Mouse (Mus musculus) layer of hippocampus, postnatal 36 days (tissue): ENCODE data around the gene Cbarp. TPM values are rescaled to one million over a fixed set of nuclear protein-coding genes. Genes with fewer than 3 reads are reported as not detected.
A peak's percentile ranks its signal among the peaks of the same experiment; 100 is the strongest.

Experiments
- DNase-seq, 2 experiments: peaks; one replicate each; pipeline ENCODE4 v3.0.0; 2022
- total RNA-seq, 2 experiments: library from RNA; stranded (reverse); gene quantifications; 2 replicates each; pipeline ENCODE4 v1.2.3; 2021

Cbarp gene
- total RNA-seq, 2 experiments from 2014 or later: 336 to 379 TPM

GRCm38 (mm10) chr10:80143664-80144063 lies 3.0 kb upstream of the Cbarp start:
- DNase-seq: no peak

DNA sequence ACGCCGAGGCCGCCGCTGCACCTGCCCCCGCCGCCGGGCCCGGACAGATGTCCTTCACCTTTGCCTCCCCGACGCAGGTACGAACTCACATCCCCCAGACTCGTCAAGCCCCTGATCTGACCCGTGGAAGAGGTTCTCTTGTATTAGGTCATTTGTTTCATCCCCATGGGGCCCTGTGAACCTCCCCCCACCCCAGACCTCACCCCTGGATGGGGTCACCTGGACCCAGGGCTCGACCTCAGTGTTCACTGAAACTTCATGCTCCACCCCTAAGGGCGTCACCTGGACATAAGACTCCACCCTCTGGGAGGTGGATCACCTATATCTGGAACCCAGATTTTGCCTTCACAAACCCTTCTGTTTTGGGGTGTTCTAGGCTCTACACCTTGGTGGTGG lies 1.9 kb upstream of the Cbarp start:
- DNase-seq: no peak

DNA sequence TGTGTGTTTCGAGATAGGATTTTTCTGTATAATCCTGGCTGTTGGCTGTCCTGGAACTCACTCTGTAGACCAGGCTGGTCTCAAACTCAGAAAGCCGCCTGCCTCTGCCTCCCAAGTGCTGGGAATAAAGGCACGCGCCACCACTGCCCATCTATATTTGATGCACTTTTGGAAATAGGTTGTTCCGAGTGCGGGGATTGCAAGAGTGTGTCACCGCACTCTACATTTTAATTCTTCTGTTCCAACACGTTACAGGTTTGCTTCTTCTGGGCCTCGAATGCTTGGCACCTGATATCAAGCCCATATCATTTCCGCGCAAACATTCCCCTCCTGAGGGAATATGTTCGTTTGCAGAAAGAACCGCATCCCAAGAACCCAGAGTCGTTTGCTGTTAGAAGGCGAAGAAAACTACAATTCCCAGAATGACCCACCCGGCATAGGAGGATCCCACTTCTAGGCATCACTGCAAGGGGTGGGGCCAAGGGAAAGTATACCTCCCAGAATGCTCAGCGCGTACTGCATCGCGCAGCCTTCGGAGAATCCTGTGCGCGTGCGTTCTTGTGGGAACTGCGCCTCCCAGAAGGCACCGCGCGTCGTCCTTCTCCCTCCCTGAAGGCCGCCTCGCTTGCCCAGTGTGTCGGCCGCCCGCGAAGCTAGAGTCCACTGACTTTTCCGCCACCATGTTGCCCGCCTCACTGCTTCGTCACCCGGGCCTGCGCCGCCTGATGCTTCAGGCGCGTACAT lies 1.3 kb upstream of the Cbarp start:
- DNase-seq: peak; percentile 92 to 93

DNA sequence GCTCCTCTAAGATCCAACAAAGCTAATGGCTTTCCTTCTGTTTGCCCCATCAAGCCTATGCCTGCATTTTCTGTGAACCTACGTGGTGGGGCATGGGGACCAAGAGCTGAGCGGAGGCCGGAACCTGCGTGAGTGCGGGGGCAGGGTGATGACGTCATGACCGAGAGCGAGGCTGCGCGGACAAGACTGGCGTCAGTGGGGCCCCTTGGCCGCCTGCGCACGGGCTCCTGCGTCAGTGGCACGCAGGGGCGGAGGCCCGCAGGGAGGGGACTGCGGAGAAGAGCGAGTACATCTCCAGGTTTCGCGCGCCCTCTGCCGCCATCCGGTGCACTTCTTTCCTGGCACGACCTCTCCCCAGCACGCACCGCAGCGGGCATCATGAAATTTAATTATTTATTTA lies 608 bp upstream of the Cbarp start:
- peak; percentile 97 to 98 for DNase-seq

DNA sequence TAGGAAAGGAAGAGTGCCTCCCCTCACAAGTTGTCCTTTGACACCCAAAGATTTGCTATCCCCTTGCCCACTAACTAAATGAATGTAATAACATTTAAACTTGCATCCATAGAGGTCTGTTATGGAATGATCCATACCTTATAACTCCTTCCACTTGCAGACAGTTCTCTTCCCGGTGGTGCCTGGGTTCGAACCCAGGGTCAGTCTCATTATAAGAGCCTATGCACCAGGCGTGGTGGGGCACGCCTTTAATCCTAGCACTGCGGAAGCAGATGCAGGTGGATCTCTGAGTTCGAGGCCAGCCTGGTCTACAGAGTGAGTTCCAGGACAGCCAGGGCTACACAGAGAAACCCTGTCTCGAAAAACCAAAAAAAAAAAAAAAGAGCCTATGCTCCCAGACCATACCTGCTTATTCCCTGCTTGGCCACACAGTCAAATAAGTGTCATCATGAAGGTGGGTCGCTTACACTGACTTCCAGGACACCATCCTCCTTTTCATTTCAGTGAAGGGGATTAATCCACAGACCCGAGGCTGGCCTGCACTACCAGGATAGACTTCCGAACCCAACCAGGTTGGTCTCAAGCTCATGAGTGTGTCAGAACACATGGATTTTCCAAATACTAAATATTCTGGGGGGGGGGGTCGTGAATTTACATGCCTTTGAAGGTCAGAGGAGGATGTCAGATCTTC lies 515 bp downstream of the Cbarp start:
- peak in 1 of 2 experiments; percentile 0 for DNase-seq

- DNase-seq: no peak
Measured at GRCm38 (mm10) chr10:80139439-80139775, 1.2 kb downstream of the Cbarp start.

DNA sequence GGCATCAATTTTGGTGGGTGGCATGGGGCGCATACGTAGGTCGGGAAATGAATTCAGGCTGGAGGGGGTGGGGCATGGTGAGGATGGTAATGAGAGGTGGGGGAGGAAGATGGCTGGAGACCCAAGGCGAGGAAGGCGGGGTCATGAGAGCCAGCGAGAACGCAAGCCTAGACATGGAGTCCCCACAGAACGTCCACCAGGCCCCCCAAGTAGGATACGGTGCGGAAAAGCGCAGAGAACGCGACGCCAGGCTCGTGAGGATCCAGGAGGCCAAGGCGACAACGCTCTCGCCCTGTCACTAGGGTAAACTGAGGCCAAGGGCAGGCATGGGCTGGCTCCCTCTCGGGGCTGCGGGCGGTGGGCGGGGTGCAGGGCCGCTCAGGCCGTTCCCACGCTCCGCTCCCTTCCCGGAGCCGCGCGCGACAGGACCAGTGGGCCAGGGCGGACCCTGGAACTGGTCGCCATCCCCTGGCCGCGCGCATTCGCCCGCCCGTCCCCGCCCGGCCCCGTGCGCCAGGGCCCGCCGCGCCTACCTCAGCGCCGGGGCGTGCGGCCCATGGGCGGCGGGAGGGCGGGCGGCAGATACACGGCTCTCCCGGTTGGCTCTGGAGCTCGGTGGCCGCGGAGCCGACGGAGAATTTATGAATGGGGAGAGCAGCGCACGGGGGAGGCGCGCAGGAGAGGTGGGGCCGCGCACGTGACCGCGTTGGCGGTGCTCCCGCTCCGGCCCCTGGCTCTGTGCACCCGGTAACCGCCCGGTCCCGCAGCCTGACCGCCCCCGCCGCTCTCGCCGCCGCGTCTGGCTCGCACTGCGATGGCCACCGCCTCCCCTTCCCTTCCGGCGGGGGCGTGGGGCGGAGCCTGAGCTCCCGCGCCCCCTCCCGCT lies 1.8 kb downstream of the Cbarp start, which contains the start of gene Atp5d:
Atp5d (plus strand) TSS at position 80 of the 886 bp plus-strand sequence.
- DNase-seq: peak; percentile 75 to 77

- DNase-seq: peak; percentile 58 to 64
Measured at GRCm38 (mm10) chr10:80137626-80138552, 2.7 kb downstream of the Cbarp start.

- no peak for DNase-seq
Measured at GRCm38 (mm10) chr10:80136952-80137625, 3.5 kb downstream of the Cbarp start.

GRCm38 (mm10) chr10:80136179-80136951 lies 4.3 kb downstream of the Cbarp start:
- DNase-seq: no peak

DNA sequence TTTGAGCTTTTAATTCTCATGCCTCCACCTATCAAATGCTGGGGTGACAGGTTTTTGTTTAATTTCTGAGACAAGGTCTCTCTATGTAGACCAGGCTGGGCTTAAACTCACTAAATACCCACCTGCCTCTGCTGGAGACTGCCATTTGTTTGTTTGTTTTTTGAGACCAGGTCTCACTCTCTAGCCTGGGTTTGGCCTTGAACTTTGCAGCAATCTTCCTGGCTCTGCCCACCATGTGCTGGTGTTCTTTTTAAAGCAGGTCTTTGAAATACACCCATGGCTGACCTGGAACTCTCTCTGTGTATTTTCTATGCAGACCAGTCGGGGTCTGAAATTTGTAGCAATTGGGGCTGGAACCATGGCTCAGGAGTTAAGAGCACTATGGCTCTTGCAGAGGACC lies 5.0 kb downstream of the Cbarp start:
- DNase-seq: no peak

DNA sequence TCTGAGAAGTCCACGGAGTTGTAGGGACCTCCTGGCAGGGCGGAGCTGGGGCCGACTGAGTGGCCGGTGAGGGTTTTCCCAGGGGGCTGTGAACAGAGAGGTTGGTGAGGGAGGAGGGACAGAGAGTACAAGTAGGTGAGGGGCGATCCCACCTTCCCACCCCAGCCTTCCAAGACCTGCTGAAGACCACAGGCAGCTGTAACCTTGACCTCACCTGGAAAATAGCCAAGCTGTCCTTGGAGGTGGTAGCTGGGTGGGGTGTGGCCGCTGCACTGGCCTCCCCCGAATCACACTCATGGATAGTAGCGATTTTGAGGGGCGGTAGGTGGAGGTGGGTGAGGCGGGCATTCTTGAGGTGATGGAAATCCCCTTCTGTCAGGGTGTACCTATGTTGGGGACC lies 5.5 kb downstream of the Cbarp start:
- no peak for DNase-seq

DNA sequence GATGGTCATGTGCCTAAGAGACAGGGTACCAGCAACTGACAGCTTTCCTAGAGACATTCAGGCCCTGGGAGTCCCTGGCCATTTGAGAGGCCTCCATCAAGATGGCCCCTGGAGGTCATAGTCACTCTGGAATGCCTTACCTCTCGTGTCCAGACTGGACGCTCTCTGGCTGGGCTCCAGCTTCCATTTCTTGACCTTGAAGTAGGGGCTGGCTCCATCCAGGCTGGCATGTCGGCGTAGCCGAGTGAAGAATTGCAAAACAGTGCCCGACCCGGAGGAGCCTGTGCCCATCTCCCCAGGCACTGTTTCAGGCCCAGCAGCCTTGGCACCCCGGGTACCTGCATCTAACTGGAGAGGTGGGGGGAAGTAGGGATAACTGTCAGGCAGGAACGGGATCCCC lies 6.2 kb downstream of the Cbarp start:
- DNase-seq: no peak

DNA sequence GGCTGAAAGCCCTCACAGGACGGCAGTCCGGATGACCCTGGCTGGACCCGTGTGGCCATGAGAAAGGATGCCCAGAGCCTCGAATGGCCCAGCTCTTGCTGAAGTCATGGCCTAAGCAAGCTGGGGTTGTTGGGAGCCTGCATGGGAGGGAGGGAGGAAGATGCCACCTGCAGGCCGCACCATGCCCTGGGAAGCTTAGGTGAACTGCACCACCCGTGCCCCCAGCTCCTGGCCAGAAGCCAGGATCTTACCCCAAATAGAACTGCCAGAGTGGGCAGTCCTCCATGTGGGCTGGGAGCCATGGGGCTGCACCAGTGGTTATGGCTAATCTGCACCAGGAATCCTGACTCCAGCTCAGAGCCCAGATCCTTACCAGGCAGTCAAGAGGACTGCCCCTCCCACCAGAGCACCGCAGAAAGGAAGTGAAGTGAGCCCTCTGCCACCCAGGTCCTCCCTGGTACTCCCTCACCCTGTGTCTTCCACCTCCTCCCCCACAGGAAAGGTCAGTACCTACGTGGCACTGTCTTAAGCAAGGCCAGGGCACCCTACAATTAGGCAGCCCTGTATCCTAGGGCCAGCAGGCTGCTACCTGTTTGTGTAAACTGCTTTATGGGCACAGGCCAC lies 7.3 kb downstream of the Cbarp start:
- DNase-seq: peak in 1 of 2 experiments; percentile 43

- peak in 1 of 2 experiments; percentile 46 for DNase-seq
Measured at GRCm38 (mm10) chr10:80131952-80132350, 8.7 kb downstream of the Cbarp start.

DNA sequence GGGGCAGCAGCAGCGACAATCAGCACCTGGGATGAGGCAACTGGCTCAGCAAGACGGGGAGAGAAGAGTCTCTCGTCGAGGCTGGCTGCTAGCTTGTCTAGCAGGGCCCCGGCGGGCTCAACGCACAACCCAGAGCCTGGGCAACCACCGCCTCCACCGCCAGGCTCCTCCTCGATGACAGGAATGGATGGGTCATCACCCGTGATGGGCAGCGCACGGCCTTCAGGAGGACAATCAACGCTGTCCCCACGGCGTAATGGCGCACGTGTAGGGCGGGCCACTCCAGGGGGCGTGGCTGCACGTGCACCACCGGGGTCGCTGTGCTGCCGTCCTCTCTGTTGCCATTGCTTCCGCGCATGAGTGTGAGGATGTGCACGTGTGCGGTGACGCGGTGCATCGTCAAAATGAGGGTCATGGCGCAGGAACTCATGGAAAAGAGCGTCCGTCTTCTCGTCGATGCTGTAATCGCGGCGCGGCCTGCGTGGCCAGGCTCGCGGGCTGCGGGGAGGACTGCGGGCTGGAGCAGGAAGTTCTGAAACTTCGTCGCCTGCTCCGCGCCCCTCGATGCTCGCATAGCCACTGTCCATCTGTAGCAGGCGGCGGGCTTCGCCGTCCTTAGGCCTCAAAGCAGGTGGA lies 9.2 kb downstream of the Cbarp start:
- peak in 1 of 2 experiments; percentile 51 for DNase-seq

- DNase-seq: peak in 1 of 2 experiments; percentile 18
Measured at GRCm38 (mm10) chr10:80130403-80131031, 10.1 kb downstream of the Cbarp start.

GRCm38 (mm10) chr10:80129846-80130245 lies 10.8 kb downstream of the Cbarp start:
- no peak for DNase-seq

- DNase-seq: no peak
Measured at GRCm38 (mm10) chr10:80127920-80128319, 12.7 kb downstream of the Cbarp start.
